In the genomic region with DNA sequence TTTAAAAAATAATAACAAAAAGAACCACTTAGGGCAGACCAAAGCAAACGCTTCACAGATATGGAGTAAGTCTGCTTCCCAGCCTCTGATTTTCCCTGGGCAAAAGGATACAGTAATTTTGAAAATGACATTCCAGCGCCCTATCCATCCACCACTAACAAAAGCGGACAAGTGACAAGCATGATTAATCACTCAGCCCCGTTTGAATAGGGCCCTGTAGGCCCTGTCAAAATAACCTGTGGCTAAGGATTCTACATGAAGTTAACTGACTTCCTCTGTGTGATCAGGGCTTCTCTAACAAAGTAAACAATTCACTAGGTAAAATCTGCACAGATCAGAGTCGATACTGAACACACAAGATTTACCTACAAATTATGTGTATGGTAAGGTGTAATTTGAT, we compare ENCODE assay signal across 29 mouse cellular contexts.
DNase-seq lines count a peak whose midpoint lies in the region; ATAC-seq and TF ChIP-seq lines count a peak whose summit lies in the region.
"Had no signal": no experiment of that assay in that cellular context is flagged by ENCODE, and none has a peak within 500 bp of the region (broad histone marks: within the 10 kb centered on the region; RNA-seq: fewer than 3 reads in every experiment).

No protein-coding gene starts in this region.

- H3K9me3 ChIP-seq in midbrain, embryonic 11.5 days (ENCODE audit: control insufficient read depth, low read length): no peaks in the 10 kb centered on the region
- H3K9me3 ChIP-seq in midbrain, embryonic 16.5 days (replicated peaks; ENCODE audit: control insufficient read depth, low read length, poor library complexity, severe bottlenecking): no peaks in the 10 kb centered on the region
- H3K9me3 ChIP-seq in embryonic facial prominence, embryonic 11.5 days (replicated peaks; ENCODE audit: control insufficient read depth, low read length): no peaks in the 10 kb centered on the region
- no peaks in the 10 kb centered on the region for H3K9me3 ChIP-seq in midbrain, postnatal 0 days (ENCODE audit: low read length)
- H3K9me3 ChIP-seq: embryonic facial prominence, embryonic 12.5 days; forebrain, embryonic 12.5 days; heart, embryonic 10.5 days; limb, embryonic 15.5 days; lung, embryonic 15.5 days; midbrain, embryonic 12.5 days; stomach, embryonic 15.5 days had no signal

- no peaks in the 10 kb centered on the region for H3K4me1 ChIP-seq in midbrain, embryonic 11.5 days (ENCODE audit: control insufficient read depth, insufficient read depth, low read length)
- no peaks in the 10 kb centered on the region for H3K4me1 ChIP-seq in midbrain, embryonic 16.5 days (ENCODE audit: control insufficient read depth, insufficient read depth, low read length)
- no peaks in the 10 kb centered on the region for H3K4me1 ChIP-seq in embryonic facial prominence, embryonic 11.5 days (ENCODE audit: control insufficient read depth, insufficient read depth, low read length)
- H3K4me1 ChIP-seq in midbrain, postnatal 0 days (ENCODE audit: insufficient read depth, low read length): no peaks in the 10 kb centered on the region
- H3K4me1 ChIP-seq: embryonic facial prominence, embryonic 12.5 days; forebrain, embryonic 12.5 days; heart, embryonic 10.5 days; limb, embryonic 15.5 days; lung, embryonic 15.5 days; midbrain, embryonic 12.5 days; stomach, embryonic 15.5 days had no signal

- H3K27me3 ChIP-seq in midbrain, embryonic 11.5 days (ENCODE audit: control insufficient read depth, insufficient read depth, low read length): no peaks in the 10 kb centered on the region
- H3K27me3 ChIP-seq in midbrain, embryonic 16.5 days (ENCODE audit: control insufficient read depth, insufficient read depth, low read depth, low read length): no peaks in the 10 kb centered on the region
- H3K27me3 ChIP-seq in embryonic facial prominence, embryonic 11.5 days (ENCODE audit: control insufficient read depth, insufficient read depth, low read length): no peaks in the 10 kb centered on the region
- H3K27me3 ChIP-seq in midbrain, postnatal 0 days (ENCODE audit: insufficient read depth, low read length): no peaks in the 10 kb centered on the region
- H3K27me3 ChIP-seq: embryonic facial prominence, embryonic 12.5 days; forebrain, embryonic 12.5 days; limb, embryonic 15.5 days; lung, embryonic 15.5 days; midbrain, embryonic 12.5 days; stomach, embryonic 15.5 days had no signal

- DNase-seq in midbrain, embryonic 11.5 days (ENCODE audit: low spot score, missing footprints): peak; percentile 79
- DNase-seq in embryo, embryonic 10 days (ENCODE audit: low spot score): peak; percentile 53
- peak; percentile 28 for DNase-seq in embryonic facial prominence, embryonic 11.5 days (ENCODE audit: low spot score)
- DNase-seq in midbrain, postnatal 0 days (ENCODE audit: low spot score): peak; percentile 15
- no peak for DNase-seq in cerebellum, adult 8-10 months
- DNase-seq in layer of hippocampus, postnatal 36 days: no peak
- DNase-seq: adrenal gland, postnatal 36 days; cerebellum, adult 11 months; cerebellum, postnatal 14 days; heart, postnatal 4 days; kidney, adult 2 months; kidney, postnatal 10 days; left cerebral cortex, postnatal 4 days; lung, postnatal 4 days; right cerebral cortex, postnatal 4 days; thymus, adult 2 months; thymus, postnatal 4 days had no signal

- H3K4me2 ChIP-seq in midbrain, embryonic 11.5 days: no peak overlapping the region
- no peak overlapping the region for H3K4me2 ChIP-seq in midbrain, embryonic 16.5 days (ENCODE audit: low read length)
- H3K4me2 ChIP-seq in embryonic facial prominence, embryonic 11.5 days (ENCODE audit: low read depth, low read length): no peak overlapping the region
- H3K4me2 ChIP-seq in midbrain, postnatal 0 days (ENCODE audit: low read depth, low read length, poor library complexity, severe bottlenecking): no peak overlapping the region
- H3K4me2 ChIP-seq: embryonic facial prominence, embryonic 12.5 days; forebrain, embryonic 12.5 days; limb, embryonic 15.5 days; lung, embryonic 15.5 days; midbrain, embryonic 12.5 days; stomach, embryonic 15.5 days had no signal

- no peak for TF ChIP-seq CTCF in midbrain, postnatal 0 days (IDR thresholded peaks at IDR 0.05)

- H3K36me3 ChIP-seq in midbrain, embryonic 11.5 days (ENCODE audit: control insufficient read depth, insufficient read depth, low read length): no peaks in the 10 kb centered on the region
- no peaks in the 10 kb centered on the region for H3K36me3 ChIP-seq in midbrain, embryonic 16.5 days (ENCODE audit: control insufficient read depth, insufficient read depth, low read length)
- H3K36me3 ChIP-seq in embryonic facial prominence, embryonic 11.5 days (replicated peaks; ENCODE audit: control insufficient read depth, insufficient read depth, low read depth, low read length): no peaks in the 10 kb centered on the region
- no peaks in the 10 kb centered on the region for H3K36me3 ChIP-seq in midbrain, postnatal 0 days (ENCODE audit: insufficient read depth, low read length)
- H3K36me3 ChIP-seq: embryonic facial prominence, embryonic 12.5 days; forebrain, embryonic 12.5 days; heart, embryonic 10.5 days; limb, embryonic 15.5 days; lung, embryonic 15.5 days; midbrain, embryonic 12.5 days; stomach, embryonic 15.5 days had no signal

- peak; percentile 57; the same call in 1 of the 2 replicates for ATAC-seq in midbrain, embryonic 11.5 days (ENCODE audit: low FRiP score)
- no peak for ATAC-seq in midbrain, embryonic 16.5 days
- 0 out of 2 replicates have a peak, but pooled peaks have one; percentile 39 for ATAC-seq in embryonic facial prominence, embryonic 11.5 days (replicated peaks; ENCODE audit: insufficient number of reproducible peaks, low FRiP score, low TSS enrichment, low read depth)
- no peak for ATAC-seq in midbrain, postnatal 0 days (ENCODE audit: low FRiP score)
- no peak for ATAC-seq in megakaryocyte-erythroid progenitor cell, adult 5-6 weeks (replicated peaks; ENCODE audit: low FRiP score, low TSS enrichment, poor library complexity, severe bottlenecking)
- ATAC-seq: CD4-positive, CD25-positive, alpha-beta regulatory T cell, adult 4 months had no signal

- WGBS in midbrain, embryonic 11.5 days: 58% methylated on average over 5 of the region's 5 CpGs
- WGBS in midbrain, embryonic 16.5 days: 35% methylated on average over 5 of the region's 5 CpGs
- WGBS in embryonic facial prominence, embryonic 11.5 days: 39% methylated on average over 5 of the region's 5 CpGs
- 32% methylated on average over 5 of the region's 5 CpGs for WGBS in midbrain, postnatal 0 days

- no peak overlapping the region for H3K4me3 ChIP-seq in midbrain, embryonic 11.5 days (ENCODE audit: low read depth, low read length)
- H3K4me3 ChIP-seq in midbrain, embryonic 16.5 days (ENCODE audit: low read depth, low read length): no peak overlapping the region
- H3K4me3 ChIP-seq in embryonic facial prominence, embryonic 11.5 days (ENCODE audit: low read depth, low read length): no peak overlapping the region
- no peak overlapping the region for H3K4me3 ChIP-seq in midbrain, postnatal 0 days (ENCODE audit: low read depth, low read length)
- H3K4me3 ChIP-seq: embryonic facial prominence, embryonic 12.5 days; erythroblast, embryonic 14.5 days; forebrain, embryonic 12.5 days; heart, embryonic 10.5 days; limb, embryonic 15.5 days; lung, embryonic 15.5 days; midbrain, embryonic 12.5 days; stomach, embryonic 15.5 days had no signal

- no peak overlapping the region for H3K9ac ChIP-seq in midbrain, embryonic 11.5 days (ENCODE audit: low read length)
- no peak overlapping the region for H3K9ac ChIP-seq in midbrain, embryonic 16.5 days (ENCODE audit: low read depth, low read length)
- H3K9ac ChIP-seq in embryonic facial prominence, embryonic 11.5 days (replicated peaks; ENCODE audit: low read length): no peak overlapping the region
- H3K9ac ChIP-seq in midbrain, postnatal 0 days (replicated peaks; ENCODE audit: low read length, poor library complexity, severe bottlenecking): no peak overlapping the region
- H3K9ac ChIP-seq: embryonic facial prominence, embryonic 12.5 days; forebrain, embryonic 12.5 days; limb, embryonic 15.5 days; liver, embryonic 14.5 days; lung, embryonic 15.5 days; midbrain, embryonic 12.5 days; stomach, embryonic 15.5 days had no signal

- no peak overlapping the region for H3K27ac ChIP-seq in midbrain, embryonic 11.5 days (ENCODE audit: low read depth, low read length)
- no peak overlapping the region for H3K27ac ChIP-seq in midbrain, embryonic 16.5 days (ENCODE audit: low read length)
- H3K27ac ChIP-seq in embryonic facial prominence, embryonic 11.5 days (replicated peaks; ENCODE audit: low read depth, low read length): no peak overlapping the region
- H3K27ac ChIP-seq in midbrain, postnatal 0 days (ENCODE audit: low read depth, low read length): no peak overlapping the region
- H3K27ac ChIP-seq: embryonic facial prominence, embryonic 12.5 days; forebrain, embryonic 12.5 days; heart, embryonic 10.5 days; limb, embryonic 15.5 days; liver, embryonic 14.5 days; lung, embryonic 15.5 days; midbrain, embryonic 12.5 days; stomach, embryonic 15.5 days had no signal

Comparison
In these comparisons a context has a peak if more than half of its experiments do, and no peak if none do; other contexts are left out.
1. ATAC-seq: peak in midbrain, embryonic 11.5 days (single experiment) and embryonic facial prominence, embryonic 11.5 days (single experiment); none in midbrain, embryonic 16.5 days (single experiment), midbrain, postnatal 0 days (single experiment) and megakaryocyte-erythroid progenitor cell, adult 5-6 weeks (single experiment).
2. DNase-seq: peak in midbrain, embryonic 11.5 days (single experiment), embryo, embryonic 10 days (single experiment), embryonic facial prominence, embryonic 11.5 days (single experiment) and midbrain, postnatal 0 days (single experiment); none in cerebellum, adult 8-10 months (single experiment) and layer of hippocampus, postnatal 36 days (0 of 2).